Mouse (Mus musculus): ENCODE results near the gene Zfp536.
"Not testable (repeated sequence)": the region's sequence is repeated elsewhere in the genome, so short reads cannot be mapped to it uniquely, and the experiment has no call there.

Zfp536 gene

DNA sequence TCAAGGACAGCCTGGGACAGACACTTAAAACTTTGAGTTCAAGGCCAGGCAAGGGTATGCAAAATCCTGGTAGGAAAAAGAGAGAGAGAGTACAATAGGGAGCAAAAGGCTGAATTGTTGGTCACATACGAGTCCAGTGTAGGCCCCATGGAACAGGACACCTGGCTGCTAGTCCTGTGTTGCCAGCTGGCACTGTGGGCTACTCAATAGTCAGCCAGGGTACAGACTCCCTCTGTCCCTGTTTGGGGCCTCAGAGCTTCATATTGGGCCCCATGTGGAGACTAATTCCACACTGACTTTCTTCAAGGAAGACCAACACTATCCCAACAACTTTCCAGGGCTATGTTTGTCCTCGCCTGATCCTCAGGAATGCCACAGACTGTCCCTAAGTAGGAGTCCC is 87.1 kb downstream of the Zfp536 start:
- no peak for DNase-seq

DNA sequence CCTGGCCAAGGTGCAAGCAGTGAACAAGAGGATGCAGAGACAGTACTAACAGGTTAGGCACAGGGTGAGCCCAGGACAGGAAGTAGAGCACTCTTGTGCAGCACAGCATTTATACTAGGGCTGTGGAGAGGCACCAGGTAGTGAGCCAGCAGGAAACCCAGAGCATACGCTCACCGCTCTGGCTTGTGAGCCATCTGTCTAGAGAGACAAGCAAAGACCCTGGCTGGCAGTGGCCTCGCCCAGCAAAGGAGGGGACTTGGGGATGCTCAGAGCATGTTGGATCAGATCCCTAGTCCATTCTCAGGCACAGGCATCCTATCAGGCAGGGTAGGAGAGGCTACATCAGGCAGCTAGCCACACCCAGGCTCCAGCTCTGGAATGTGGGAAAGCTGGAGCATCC is 88.2 kb downstream of the Zfp536 start:
- DNase-seq = no peak

DNA sequence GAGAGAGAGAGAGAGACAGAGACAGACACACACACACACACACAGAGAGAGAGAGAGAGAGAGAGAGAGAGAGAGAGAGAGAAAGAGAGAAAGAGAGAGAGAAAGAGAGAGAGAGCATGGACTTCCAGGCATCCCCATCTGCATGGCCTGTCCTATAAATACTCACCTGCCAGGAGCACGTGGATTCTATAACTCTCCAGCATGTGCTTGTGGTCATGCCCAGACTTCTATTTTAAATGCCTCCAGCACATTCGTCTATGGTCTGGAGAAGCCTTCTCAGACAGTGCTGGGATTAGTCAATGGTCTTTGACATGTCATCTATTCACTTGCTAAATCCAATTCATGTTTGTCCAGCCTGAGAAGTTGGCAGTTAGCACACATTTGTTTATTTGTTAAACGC is 92.1 kb downstream of the Zfp536 start:
- DNase-seq = no peak

DNA sequence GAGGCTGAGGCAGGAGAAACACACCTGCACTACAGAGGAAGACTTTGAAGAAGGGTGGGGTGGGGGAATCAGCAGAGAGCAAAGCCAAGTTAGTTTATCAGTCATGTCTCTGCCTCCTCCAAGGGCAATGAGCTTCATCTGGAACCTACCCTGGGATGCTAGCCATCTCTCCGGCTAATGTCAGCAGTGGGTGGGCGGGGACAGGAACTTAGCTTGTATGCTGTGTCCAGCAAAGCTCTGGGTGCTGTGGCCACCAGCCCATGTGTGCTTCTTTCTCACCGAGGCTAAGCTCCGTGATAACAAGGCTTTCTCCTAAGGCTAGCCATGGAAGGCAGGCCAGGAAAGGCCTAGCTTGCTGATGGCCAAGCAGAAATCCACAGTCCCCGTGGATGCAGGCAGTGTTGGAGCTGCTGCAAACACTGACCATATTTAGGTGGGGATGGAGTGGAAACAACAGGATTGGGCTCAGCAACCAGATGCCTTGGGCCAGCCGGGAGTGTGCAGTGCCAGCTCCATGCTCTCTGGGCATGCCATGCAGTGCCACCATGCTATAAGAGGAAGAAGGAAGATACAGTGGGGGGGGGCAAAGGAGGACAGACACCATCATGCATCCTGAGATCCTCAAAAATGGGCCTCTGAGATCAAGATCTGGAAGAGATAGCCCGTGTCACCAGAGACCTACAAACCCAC is 109.6 kb downstream of the Zfp536 start:
- no peak for DNase-seq

DNA sequence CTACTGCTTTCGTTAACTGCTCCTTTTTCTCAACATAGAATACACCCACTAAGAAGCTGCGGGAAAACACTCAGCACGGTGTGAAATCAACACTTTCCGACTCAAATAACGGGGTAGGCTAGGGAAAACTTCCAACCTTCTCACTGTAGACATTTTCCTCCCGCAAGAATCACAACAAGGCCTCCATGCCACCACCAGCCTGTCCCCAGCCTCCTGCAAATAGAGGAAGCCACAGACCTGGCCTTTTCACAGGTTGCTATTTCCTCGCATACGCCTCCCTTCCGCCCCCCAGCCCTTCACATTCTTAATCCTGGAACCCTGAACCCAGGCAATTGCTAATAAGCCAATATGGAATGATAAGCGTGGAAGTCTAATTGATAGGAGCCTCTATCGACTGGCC is 124.8 kb downstream of the Zfp536 start:
- no peak for DNase-seq

DNA sequence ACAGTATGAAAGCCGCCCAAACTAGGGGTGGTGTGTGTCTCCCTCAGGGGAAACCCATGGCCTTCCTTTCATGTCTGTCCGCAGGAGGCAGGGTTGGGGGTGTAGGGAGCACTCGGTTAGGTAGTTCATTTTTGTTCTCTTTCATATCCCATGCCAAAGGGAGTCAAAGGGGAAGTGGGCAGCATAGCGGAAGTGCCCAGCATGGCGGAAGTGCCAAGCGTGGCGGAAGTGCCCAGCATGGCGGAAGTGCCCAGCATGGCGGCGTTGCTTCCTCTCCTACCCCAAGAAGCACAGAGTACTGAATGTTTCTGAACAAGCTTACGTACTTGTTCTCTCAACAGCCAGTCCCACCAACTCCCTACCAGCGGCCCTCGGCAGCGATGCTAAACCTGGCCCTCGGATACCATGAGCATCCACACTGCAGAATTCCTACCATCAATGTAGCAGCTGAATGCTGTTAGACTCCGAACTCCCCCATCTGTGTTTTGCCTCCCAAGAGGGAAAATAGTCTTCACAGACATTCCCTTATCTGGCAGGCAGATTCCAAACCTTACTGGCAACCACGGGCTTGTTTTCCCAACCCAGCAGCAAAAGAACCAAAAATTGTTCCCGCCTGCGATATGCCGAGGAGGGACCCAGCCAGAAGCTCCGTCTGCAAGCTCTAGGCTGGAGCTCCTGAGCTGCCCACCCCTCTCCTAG is 125.4 kb downstream of the Zfp536 start:
- no peak for DNase-seq

DNA sequence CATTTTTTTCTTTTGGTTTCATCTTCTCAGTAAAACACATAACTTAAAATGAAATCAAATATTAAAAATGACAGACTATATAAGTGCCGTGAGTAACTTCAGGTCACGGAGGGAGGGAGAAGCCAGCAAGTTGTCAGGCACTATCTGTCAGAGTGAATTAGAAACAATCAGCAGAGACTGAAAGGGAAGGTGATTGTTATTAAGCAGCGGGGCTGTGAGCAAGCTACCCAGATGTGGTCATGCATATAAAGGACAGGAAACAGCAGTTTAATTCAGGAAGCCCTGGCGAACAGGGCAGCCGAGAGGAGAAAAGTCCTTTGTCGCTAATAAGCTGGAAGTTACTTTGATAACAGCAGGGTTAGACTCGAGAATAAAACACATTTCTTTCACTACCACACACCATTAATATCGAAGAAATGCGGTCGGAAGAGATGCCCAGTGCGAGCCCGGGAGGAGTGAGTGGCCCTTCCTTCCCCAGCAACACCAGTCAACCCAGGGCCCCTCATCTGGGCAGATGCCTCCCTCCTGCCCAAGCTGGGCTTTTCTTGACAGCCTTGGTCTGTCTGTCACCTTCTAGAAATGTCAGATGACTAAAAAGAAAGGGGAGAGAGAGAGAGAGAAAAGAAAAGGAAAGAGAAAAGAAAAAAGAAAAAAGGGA is 133.6 kb downstream of the Zfp536 start:
- no peak for DNase-seq

DNA sequence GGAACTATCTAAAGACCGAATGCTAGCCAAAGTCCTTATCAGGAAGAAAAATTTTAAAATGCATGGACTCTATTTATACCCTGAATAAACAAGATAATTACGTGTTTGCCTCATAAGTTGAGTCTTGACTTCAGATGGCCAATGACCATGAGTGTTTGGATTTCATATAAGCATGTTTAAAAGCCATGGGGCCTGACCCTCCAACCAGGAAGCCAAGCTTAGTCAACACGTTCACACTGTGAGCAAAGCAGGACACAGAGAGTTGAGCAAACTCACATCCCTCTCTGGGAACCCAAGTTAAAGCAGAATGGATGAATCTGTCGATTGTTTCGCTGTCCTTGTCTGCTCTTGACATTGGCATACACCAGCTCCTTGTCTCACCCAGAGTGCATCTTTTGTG is 138.6 kb downstream of the Zfp536 start:
- DNase-seq = no peak

DNA sequence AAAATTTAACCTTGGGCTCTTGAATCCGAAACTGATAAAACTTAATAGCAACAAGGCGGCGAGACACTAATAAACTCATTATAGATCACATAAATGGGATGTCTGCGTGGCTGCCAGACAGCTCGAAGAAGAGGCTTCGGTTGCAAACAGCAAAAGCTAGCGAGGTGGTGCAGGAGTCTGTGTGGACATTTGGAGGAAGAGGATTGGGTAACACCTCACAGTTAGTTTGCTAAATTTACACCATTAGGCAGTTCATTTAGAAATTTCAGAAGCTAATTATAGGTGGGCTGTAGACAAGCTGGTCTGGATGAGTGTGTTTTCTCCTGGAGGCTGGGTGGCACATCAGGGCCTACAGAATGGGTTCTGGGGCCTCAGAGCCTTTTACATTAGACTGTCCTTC is 143.0 kb downstream of the Zfp536 start:
- no peak for DNase-seq

DNA sequence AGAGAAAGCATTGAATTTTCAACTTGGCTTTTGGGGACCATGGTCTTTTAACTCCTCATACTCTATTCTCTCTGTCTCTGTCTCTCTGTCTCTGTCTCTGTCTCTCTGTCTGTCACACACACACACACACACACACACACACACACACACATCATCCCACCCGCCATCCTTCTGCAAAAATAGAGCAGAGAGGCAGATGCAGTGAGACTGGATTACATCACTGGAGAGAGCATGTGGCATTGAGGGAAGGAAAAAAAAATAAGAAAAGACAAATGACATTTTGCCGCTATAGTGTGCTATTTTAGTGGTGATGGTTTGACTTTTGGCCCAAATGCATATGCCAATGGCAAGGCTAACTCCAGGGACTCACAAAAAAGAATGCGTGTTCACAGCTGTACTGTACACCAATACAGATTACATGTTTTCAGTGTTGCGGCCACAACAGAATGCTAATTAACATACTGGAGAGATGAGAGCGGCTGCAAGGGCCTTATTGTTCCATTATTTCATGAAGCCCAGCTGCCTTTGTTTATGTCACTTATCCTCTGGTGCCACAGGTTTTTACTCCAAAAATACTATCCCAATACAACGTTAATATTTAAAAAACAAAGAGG is 145.4 kb downstream of the Zfp536 start:
- DNase-seq = no peak

DNA sequence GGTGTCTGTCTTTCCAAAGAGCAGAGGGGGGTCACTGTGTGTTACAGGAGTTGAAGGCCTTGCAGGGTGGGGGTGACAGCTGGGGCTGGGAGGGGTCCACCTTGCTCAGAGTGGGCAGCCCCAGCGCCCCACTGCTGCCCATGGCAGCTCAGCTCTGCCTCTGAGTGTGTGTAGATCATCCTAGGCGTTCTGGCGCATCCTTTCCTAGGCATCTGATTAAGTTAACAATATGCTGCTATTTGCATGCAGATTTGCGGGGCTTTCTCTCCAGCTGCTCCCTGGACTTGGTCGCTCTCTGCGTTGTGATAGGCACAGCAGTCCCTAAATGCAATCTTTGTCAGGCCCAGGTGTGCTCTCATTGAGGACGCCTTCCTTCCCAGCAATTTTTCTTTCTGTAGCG is 147.7 kb downstream of the Zfp536 start:
- DNase-seq = no peak

DNA sequence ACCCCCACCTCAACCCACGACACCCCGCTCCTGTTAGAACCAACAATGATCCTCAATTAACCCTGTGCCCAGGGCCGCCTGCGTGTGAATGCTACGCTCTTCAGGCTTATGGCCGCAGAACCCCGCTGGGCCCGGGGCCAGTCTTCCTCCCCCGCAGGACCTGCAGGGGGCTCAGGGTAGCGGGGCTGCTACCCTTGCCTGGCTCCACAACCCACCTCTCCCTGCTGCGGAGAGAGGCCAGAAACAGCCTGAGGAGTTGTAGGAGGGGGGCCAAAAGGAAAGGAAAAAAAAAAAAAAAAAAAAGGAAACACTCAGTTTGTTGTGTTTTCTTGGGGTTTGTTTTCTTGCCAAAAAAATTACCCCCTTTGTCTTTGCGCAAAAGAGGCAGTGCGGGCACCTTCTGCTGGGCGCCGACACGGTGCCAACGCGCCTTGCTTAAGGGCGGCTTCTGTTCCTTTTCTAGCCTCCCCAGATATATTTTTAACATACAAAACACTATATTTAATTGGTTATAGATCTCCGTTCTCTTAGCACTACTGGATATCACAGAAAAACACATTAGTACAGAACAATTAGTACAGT is 148.6 kb downstream of the Zfp536 start:
- DNase-seq = no peak

DNA sequence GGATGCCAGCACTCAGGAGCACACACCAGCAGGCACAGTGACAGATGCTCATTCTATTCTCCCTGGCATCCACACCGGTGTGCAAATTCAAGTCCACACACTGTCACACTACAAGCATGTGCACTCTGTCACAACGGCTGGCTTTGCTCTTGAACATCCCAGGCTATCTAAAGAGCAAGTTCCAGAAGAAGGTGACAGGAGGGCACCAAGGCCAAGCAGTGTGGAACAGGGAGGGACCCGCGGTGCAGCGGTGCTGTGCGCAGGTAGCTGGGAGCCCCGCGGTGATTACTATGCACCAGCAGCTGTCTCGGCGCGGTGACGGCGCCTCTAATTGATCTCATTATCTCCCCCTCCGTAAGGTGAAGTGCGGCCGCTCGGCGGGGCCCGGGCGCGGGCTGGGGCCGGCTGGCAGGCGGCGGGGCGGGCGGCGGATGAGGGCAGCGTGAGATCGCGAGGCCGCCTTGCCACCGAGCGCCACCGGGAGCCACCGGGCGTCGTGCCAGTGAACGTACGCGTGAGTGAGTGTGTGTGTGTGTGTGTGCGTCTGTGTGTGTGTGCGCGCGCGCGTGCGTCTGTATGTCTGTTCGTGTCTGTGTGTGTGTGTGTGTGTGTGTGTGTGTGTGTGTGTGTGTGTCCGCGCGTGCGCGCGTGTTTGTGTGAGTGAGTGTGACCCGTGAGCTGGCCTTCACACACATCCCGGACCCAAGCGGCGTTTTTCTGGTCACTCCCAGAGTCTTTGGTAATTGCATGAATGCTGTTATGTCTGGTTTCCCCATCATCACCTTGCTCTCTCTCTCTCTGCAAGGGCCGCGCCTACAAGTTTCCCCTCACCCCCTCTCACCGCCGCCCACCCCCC is 149.3 kb downstream of the Zfp536 start:
- peak; percentile 65 for DNase-seq

DNA sequence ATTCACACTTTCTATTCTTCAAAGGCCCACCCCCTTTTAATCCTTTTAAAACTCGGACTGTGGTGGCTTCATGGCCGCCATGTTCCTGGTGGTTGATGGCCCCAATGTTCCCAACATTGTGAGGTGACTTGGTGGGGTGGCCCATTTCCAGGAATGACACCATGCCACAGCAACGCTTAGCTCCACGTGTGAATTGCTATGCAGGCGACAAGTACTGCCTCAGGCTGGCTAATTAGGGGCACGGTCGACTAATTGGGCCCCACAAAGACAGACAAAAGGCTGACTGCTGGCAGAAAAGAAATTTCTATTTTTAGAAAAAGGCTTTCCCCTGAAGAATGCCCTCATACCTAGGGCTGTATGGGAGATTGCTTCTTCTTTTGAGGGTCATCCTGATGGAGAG is 154.2 kb downstream of the Zfp536 start:
- no peak for DNase-seq

DNA sequence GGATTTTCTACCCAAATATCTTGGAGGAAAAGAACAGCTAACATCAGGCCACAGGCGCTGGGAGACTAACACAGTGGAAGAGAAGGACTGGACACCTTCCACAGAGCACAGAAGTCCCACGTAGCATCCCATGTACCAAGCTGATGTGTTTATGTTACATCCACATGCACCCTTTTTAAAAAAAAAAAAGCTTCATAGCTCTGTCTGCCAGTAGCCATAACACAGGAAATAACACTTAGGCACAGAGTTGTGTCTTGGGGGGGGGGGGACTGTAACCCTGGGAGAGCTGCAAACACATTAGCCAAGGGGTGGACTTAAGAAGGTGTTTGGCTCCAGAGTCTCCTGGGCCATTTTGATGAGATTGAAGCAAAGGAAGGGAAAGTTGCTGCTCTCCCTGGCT is 155.6 kb downstream of the Zfp536 start:
- no peak for DNase-seq

DNA sequence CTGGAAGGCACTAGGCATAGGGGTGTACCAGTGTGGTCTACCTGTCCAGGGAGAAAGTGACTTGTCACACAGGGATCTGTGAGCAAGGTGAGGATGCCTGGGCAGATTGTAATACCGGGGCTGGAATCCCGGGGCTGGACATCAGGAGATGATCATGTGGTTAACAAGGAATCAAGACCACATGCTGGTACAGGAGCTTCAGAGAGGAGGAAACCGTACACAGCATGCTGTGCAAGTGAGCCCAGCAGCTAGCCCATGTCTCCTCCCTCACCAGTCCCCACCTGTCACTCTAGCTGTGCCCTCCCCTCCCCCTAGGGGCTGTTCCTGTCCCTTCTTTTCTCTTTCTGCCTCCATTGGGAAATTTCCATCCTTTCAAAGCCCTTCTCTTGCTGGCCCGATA is 157.5 kb downstream of the Zfp536 start:
- DNase-seq = no peak

DNA sequence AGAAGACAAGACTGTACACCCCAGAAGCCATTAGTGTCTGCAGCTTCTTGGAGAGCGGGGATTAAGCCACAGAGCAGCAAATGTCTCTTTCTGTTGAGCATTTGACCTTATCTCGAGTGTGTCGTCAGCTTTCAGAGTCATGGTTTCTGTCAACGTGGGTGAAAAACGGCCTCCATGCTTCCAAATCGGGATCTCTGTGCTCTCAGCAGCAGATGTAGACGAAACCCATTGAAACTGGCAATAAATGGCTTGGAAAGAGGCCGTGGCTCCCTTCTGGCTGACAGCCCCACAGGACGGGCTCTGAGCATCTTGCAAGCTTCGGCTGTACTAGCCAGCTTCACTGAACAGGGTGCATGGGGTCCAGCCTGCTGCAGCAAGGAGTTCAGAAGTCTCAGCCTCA is 159.1 kb downstream of the Zfp536 start:
- no peak for DNase-seq

DNA sequence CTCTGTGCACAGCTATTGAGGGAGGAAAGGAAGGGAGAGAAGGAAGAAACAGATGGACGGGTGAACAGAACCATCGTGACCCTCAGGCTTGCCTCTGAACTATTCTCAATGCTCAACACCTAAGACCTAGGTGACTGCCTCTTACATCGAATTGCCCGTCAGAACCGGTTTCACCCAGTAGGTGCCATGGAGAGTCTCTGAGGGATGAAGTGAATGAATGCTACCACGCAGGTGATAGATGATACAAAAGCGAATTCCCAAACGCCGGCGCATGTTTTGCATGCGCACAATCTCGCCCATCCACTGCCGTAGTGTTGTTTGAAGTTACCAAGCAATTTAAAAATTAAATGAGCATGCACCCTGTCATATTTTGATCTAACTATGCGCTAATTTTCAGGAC is 164.9 kb downstream of the Zfp536 start:
- no peak for DNase-seq

DNA sequence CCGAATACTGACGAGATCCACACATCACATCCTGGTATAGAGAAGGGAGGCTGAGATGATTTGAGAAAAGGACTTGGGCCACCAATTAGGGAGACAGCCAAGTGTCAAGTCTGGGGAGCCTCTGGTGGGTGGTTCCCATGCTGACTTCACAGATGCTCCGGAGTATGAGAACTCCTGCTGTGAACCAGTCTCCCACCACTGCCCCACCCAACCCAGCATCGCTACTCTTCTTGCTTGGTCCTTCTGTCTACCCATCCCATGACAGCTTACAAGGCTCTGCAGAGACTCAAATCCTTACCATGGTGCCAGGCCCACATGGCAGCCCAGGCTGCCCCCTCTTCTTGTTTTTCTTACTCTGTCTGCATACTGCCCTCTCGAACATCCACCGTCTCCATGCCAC is 165.5 kb downstream of the Zfp536 start:
- DNase-seq = no peak

DNA sequence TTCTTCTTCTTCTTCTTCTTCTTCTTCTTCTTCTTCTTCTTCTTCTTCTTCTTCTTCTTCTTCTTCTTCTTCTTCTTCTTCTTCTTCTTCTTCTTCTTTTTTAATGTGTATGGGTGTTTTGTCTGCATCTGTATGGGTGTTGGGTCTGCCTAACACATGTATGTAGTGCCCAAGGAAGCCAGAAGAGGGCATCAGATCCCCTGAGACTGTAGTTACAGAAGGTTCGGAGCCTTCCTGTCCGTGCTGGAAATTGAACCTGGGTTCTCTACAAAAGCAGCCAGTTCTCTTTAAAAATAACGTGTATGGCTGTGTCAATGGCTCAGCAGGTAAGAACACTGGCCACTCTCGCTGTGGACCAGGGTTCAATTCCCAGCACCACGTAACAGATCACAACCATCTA is 167.0 kb downstream of the Zfp536 start:
- no peak for DNase-seq

DNA sequence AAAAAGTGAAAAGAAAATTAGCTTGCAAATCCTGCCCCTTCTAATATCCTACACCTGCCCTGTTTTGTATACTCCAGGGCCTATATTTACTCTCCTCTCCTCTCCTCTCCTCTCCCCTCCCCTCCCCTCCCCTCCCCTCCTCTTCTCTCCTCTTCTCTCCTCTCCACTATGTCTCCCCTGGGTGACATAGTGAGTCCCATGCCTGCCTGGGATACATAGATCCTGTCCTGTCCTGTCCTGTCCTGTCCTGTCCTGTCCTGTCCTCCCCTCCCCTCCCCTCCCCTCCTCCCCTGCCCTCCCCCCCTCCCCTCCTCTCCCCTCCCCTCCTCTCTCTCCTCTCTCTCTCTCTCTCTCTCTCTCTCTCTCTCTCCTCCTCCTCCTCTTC is 169.9 kb downstream of the Zfp536 start:
- DNase-seq = not testable (repeated sequence)

DNA sequence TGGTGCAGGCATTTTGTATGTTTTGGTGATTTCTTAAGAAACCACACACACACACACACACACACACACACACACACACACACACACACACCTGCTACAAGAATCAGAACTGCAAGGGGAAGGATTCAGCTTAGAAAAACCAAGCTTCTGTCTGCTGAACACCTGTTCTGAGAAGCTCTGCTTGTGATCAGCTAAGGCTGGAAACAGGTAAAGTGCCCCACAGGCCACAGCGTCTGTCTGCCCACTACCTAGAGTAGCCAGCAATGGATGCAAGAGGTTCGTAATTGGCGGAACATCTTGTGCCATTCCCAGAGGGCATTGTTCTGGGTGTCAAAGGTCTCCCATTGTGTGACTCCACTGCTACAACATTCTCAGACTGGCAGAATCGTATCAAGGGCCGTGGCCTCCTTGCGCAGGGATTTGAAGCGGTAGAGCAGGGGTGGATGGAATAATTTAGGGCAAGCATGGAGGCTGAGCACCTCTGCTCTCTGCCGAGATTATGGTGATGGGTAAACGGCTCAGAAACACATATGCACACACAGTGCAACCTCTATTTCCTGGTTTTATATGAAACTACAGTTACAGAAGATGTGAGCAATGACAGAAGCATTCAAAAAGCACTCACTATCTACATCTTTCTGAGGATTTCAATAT is 170.4 kb downstream of the Zfp536 start:
- DNase-seq = no peak

Data from lung, postnatal 14 days (tissue).